Mouse (Mus musculus): ENCODE results near the gene Ttll2. TPM values are rescaled to one million over a fixed set of nuclear protein-coding genes. Genes with fewer than 3 reads are reported as not detected.
"Not testable (repeated sequence)": the region's sequence is repeated elsewhere in the genome, so short reads cannot be mapped to it uniquely, and the experiment has no call there.

Ttll2 gene
- total and polyA plus RNA-seq, 3 experiments, result not detected

GRCm38 (mm10) chr17:7383167-7384143 lies 31.0 kb upstream of the Ttll2 start:
- H3K4me3 ChIP-seq (ENCODE audit: low read depth, low read length); DNase-seq (ENCODE audit: low spot score); H3K36me3 ChIP-seq (replicated peaks); H3K9me3 ChIP-seq (replicated peaks); H3K27me3 ChIP-seq (ENCODE audit: insufficient read depth, low read length); H3K4me1 ChIP-seq (ENCODE audit: insufficient read depth, low read depth, low read length); ATAC-seq (ENCODE audit: extremely low read depth, insufficient number of reproducible peaks, low FRiP score, poor library complexity, severe bottlenecking): not testable (repeated sequence)

- DNase-seq (ENCODE audit: low spot score); H3K9me3 ChIP-seq (replicated peaks); H3K36me3 ChIP-seq (replicated peaks); H3K4me3 ChIP-seq (ENCODE audit: low read depth, low read length); H3K27me3 ChIP-seq (ENCODE audit: insufficient read depth, low read length); ATAC-seq (ENCODE audit: extremely low read depth, insufficient number of reproducible peaks, low FRiP score, poor library complexity, severe bottlenecking); H3K4me1 ChIP-seq (ENCODE audit: insufficient read depth, low read depth, low read length): not testable (repeated sequence)
Measured at GRCm38 (mm10) chr17:7382711-7383110, 30.2 kb upstream of the Ttll2 start.

DNA sequence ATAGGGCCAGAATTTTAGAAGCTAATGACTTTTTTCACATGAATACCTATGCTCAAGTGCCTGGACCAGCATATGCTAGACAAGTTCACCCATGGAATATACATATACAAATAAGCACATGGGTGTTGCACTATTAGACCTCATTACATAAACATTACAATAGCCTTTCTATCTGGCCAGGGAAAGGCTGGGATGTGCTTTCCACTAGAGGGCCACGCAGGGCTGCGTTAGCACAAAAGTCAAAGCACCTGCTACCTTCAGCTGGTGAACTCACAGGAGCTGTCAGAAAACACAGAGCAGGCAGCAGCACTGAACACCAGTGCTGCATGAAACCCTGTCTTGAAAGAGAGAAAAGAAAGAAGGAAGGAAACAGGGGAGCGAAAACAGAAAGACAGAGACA lies 25.4 kb upstream of the Ttll2 start:
- ATAC-seq (ENCODE audit: extremely low read depth, insufficient number of reproducible peaks, low FRiP score, poor library complexity, severe bottlenecking); H3K4me1 ChIP-seq (ENCODE audit: insufficient read depth, low read depth, low read length); H3K27me3 ChIP-seq (ENCODE audit: insufficient read depth, low read length); H3K4me3 ChIP-seq (ENCODE audit: low read depth, low read length); H3K9me3 ChIP-seq (replicated peaks); H3K36me3 ChIP-seq (replicated peaks); DNase-seq (ENCODE audit: low spot score): not testable (repeated sequence)

- H3K9me3 ChIP-seq (replicated peaks); ATAC-seq (ENCODE audit: extremely low read depth, insufficient number of reproducible peaks, low FRiP score, poor library complexity, severe bottlenecking); H3K36me3 ChIP-seq (replicated peaks); DNase-seq (ENCODE audit: low spot score); H3K4me1 ChIP-seq (ENCODE audit: insufficient read depth, low read depth, low read length); H3K4me3 ChIP-seq (ENCODE audit: low read depth, low read length); H3K27me3 ChIP-seq (ENCODE audit: insufficient read depth, low read length): not testable (repeated sequence)
Measured at GRCm38 (mm10) chr17:7376951-7377700, 24.6 kb upstream of the Ttll2 start.

DNA sequence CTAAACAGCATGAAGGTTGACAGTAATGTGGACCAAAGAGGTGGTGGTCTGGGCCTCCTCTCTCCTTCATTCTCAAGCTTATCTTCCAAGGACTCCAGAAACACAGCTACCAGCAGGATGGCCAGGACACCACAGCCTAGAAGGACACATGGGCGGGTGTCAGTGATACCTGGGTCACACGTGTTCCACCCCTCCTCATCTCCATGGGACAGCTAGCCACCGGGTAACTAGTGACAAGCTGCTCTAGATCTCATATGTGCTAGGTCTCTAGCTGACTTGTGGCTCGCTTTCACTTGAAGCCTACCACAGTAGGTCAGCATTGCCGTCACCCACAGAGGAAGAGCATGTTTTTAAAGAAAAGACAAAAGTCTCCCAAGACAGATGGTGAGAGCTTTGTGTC lies 19.4 kb upstream of the Ttll2 start, which contains the start of gene Gm49630:
Gm49630 (minus strand) TSS at position 101 of the 400 bp plus-strand sequence.
- H3K36me3 ChIP-seq (replicated peaks); H3K4me3 ChIP-seq (ENCODE audit: low read depth, low read length); DNase-seq (ENCODE audit: low spot score); H3K4me1 ChIP-seq (ENCODE audit: insufficient read depth, low read depth, low read length); H3K9me3 ChIP-seq (replicated peaks); ATAC-seq (ENCODE audit: extremely low read depth, insufficient number of reproducible peaks, low FRiP score, poor library complexity, severe bottlenecking); H3K27me3 ChIP-seq (ENCODE audit: insufficient read depth, low read length): not testable (repeated sequence)

DNA sequence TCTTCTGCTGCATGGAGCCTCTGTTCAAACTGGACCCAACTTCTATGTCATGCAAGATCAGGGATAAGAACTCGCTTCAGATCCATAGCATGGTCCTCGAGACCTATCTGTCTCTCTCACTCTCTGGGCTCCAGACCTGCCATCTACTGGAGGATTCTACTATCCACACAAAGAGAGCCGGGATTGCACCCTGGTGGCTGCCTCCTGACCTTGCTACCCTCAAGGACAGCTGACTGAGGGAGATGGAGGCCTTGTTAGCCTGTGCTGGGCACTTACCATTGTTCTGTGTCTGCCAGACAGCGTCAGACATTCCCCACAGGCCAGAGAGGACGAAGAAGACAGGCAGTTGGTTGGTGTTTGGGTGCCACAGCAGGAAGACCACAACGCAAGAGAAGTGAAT lies 16.9 kb upstream of the Ttll2 start:
- ATAC-seq (ENCODE audit: extremely low read depth, insufficient number of reproducible peaks, low FRiP score, poor library complexity, severe bottlenecking); H3K4me3 ChIP-seq (ENCODE audit: low read depth, low read length); H3K4me1 ChIP-seq (ENCODE audit: insufficient read depth, low read depth, low read length); H3K27me3 ChIP-seq (ENCODE audit: insufficient read depth, low read length); H3K36me3 ChIP-seq (replicated peaks); H3K9me3 ChIP-seq (replicated peaks); DNase-seq (ENCODE audit: low spot score): not testable (repeated sequence)

GRCm38 (mm10) chr17:7366676-7367374 lies 14.3 kb upstream of the Ttll2 start:
- not testable (repeated sequence) for H3K36me3 ChIP-seq (replicated peaks); H3K27me3 ChIP-seq (ENCODE audit: insufficient read depth, low read length); H3K9me3 ChIP-seq (replicated peaks); H3K4me3 ChIP-seq (ENCODE audit: low read depth, low read length); DNase-seq (ENCODE audit: low spot score); H3K4me1 ChIP-seq (ENCODE audit: insufficient read depth, low read depth, low read length); ATAC-seq (ENCODE audit: extremely low read depth, insufficient number of reproducible peaks, low FRiP score, poor library complexity, severe bottlenecking)

- H3K4me3 ChIP-seq (ENCODE audit: low read depth, low read length); H3K4me1 ChIP-seq (ENCODE audit: insufficient read depth, low read depth, low read length): not testable (repeated sequence)
Measured at GRCm38 (mm10) chr17:7366265-7366664, 13.8 kb upstream of the Ttll2 start.

GRCm38 (mm10) chr17:7365615-7366014 lies 13.1 kb upstream of the Ttll2 start:
- not testable (repeated sequence) for H3K27me3 ChIP-seq (ENCODE audit: insufficient read depth, low read length); H3K36me3 ChIP-seq (replicated peaks); ATAC-seq (ENCODE audit: extremely low read depth, insufficient number of reproducible peaks, low FRiP score, poor library complexity, severe bottlenecking); H3K4me3 ChIP-seq (ENCODE audit: low read depth, low read length); DNase-seq (ENCODE audit: low spot score); H3K4me1 ChIP-seq (ENCODE audit: insufficient read depth, low read depth, low read length); H3K9me3 ChIP-seq (replicated peaks)

More at GRCm38 (mm10) chr17:7366265-7366664, 13.8 kb upstream of the Ttll2 start:
- H3K9me3 ChIP-seq (replicated peaks); H3K36me3 ChIP-seq (replicated peaks); H3K27me3 ChIP-seq (ENCODE audit: insufficient read depth, low read length); ATAC-seq (ENCODE audit: extremely low read depth, insufficient number of reproducible peaks, low FRiP score, poor library complexity, severe bottlenecking); DNase-seq (ENCODE audit: low spot score): not testable (repeated sequence)

DNA sequence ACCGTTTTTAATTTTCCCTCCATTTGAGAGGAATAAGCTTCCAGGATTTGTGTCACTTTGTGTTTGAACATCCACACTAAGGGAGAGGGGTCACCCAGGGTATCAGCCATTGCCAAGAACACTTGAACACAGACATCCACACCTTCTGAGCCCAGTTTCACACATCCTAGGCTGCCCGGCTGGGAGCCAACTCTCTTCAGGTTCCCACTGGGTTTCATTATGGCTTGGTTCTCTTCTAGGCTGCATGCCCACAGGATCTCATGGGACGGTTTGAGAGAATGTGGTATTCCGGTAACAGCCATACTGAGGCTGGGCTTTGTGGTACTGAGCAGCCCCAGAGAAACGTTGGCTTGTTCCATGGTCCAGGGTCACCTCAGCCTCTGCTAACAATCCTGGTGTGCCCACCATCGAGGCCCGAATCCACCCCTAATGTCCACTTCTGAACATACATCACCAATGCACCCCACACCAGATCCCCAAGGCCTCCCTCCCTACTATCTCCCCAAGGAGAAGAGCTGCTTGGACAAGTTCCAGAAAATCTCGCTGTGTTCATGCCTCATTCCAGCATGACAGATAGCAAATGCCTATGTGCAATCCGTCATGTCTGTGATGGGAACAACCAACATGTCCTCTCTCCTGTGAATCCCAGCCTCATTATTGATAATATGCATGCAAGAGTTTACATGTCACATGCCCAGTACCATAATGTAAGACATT lies 8.4 kb upstream of the Ttll2 start:
- ATAC-seq (ENCODE audit: extremely low read depth, insufficient number of reproducible peaks, low FRiP score, poor library complexity, severe bottlenecking); H3K27me3 ChIP-seq (ENCODE audit: insufficient read depth, low read length): not testable (repeated sequence)

DNA sequence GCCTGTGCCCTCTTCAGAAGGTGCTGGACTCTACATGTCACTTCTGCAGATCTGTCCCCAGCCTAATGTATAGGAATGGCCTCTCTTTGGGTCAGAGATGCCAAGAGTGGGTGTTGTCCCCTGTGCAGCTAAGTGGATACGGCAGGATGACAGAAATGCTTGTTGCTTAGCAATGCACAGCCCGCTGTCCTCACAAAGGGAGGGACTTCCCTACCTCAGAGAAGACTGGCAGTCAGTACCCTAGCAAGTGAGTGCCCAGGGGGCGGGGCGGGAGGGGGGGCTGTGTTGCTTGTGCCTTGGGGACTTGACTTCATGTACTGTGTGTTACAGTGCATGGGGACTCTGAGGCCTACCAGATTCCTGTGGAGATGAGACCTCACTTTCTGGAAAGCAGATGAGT lies 7.3 kb upstream of the Ttll2 start:
- H3K36me3 ChIP-seq (replicated peaks); ATAC-seq (ENCODE audit: extremely low read depth, insufficient number of reproducible peaks, low FRiP score, poor library complexity, severe bottlenecking); DNase-seq (ENCODE audit: low spot score); H3K4me3 ChIP-seq (ENCODE audit: low read depth, low read length); H3K27me3 ChIP-seq (ENCODE audit: insufficient read depth, low read length); H3K4me1 ChIP-seq (ENCODE audit: insufficient read depth, low read depth, low read length); H3K9me3 ChIP-seq (replicated peaks): not testable (repeated sequence)

More for the DNA sequence above, 8.4 kb upstream of the Ttll2 start:
- H3K4me1 ChIP-seq (ENCODE audit: insufficient read depth, low read depth, low read length); DNase-seq (ENCODE audit: low spot score); H3K36me3 ChIP-seq (replicated peaks); H3K9me3 ChIP-seq (replicated peaks); H3K4me3 ChIP-seq (ENCODE audit: low read depth, low read length): not testable (repeated sequence)

Data from G1E (cell line).